Mouse (Mus musculus): ENCODE measurements around the gene Slco4c1. TPM values are rescaled to one million over a fixed set of nuclear protein-coding genes. Genes with fewer than 3 reads are reported as not detected.

Gene Slco4c1
- total RNA-seq, 2 experiments from 2014 or later: 1.7 to 2.1 TPM

GRCm38 (mm10) chr1:96773712-96774111 is 98.3 kb downstream of the Slco4c1 start:
- no peak for DNase-seq (ENCODE audit: low spot score in 2 of 2)

- no peak for DNase-seq (ENCODE audit: low spot score in 2 of 2)
These were observed 101.7 kb downstream of the Slco4c1 start for GRCm38 (mm10) chr1:96770283-96770682.

- peak; percentile 42 to 46 for DNase-seq (ENCODE audit: low spot score in 2 of 2)
These were observed 103.7 kb downstream of the Slco4c1 start for GRCm38 (mm10) chr1:96768264-96768663.

DNA sequence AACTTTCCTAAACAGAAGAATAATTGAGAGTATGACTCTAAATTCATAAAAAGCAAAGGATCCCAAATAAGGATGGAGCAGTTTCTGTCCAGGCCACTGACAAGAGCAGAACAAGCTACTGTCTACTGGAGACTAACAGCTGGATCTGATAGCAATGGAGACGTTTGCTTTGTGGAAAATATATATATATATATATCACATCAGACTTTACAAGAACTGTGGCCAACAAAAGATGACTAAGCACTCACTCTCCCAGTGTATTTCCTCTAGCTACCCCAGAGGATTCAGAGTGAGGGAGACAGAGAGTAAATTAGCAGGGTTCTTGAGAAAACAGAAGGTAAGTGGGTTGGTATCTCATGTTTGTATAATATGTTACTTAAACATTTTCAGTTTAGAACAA is 105.4 kb downstream of the Slco4c1 start:
- DNase-seq (ENCODE audit: low spot score in 2 of 2): no peak

Measured in left cerebral cortex, adult 18-20 months (tissue).